Mouse (Mus musculus) CH12.LX (cell line): ENCODE data around the gene Dlx3.

ENCODE experiments used
- CHD1 ChIP-seq: IDR thresholded peaks from 2 replicates; pipeline ENCODE4 v1.6.1; 2012; ENCODE audit warnings: low read depth, low read length, improper control_type of control experiment, inconsistent platforms
- CTCF ChIP-seq, 2 experiments: IDR thresholded peaks in 1 of 2; conservative IDR thresholded peaks in 1 of 2; 2 replicates each; pipeline ENCODE4 v1.5.1; 2011 to 2012; ENCODE audit warnings: low read depth in 2 of 2, low read length in 2 of 2, improper control_type of control experiment in 1 of 2, inconsistent platforms in 1 of 2, mild to moderate bottlenecking in 1 of 2, moderate library complexity in 1 of 2
- E2F4 ChIP-seq: IDR thresholded peaks from 2 replicates; pipeline ENCODE4 v1.6.1; 2011; ENCODE audit warnings: low read depth, low read length, improper control_type of control experiment; ENCODE audit not compliant: insufficient replicate concordance
- EP300 ChIP-seq: IDR thresholded peaks from 2 replicates; pipeline ENCODE4 v1.6.1; 2011; ENCODE audit warnings: low read length, improper control_type of control experiment
- GABPA ChIP-seq: IDR thresholded peaks from 2 replicates; pipeline ENCODE4 v1.6.1; 2012; ENCODE audit warnings: low read depth, low read length, improper control_type of control experiment, inconsistent platforms; ENCODE audit not compliant: insufficient replicate concordance
- JUND ChIP-seq: conservative IDR thresholded peaks from 2 replicates; pipeline ENCODE4 v1.6.1; 2011; ENCODE audit warnings: low read depth, low read length, improper control_type of control experiment
- MAFK ChIP-seq: IDR thresholded peaks from 2 replicates; pipeline ENCODE4 v1.6.1; 2011; ENCODE audit warnings: low read length, improper control_type of control experiment; ENCODE audit not compliant: insufficient replicate concordance
- NRF1 ChIP-seq: IDR thresholded peaks from 2 replicates; pipeline ENCODE4 v1.6.1; 2014; ENCODE audit warnings: low read depth, mild to moderate bottlenecking, inconsistent platforms, low read length, improper control_type of control experiment, moderate library complexity
- POLR2A ChIP-seq: IDR thresholded peaks from 2 replicates; pipeline ENCODE4 v1.6.1; 2011; ENCODE audit warnings: low read depth, mild to moderate bottlenecking, improper control_type of control experiment, low read length
- RCOR1 ChIP-seq: conservative IDR thresholded peaks from 2 replicates; pipeline ENCODE4 v1.6.1; 2012; ENCODE audit warnings: low read depth, mild to moderate bottlenecking, inconsistent platforms, low read length, improper control_type of control experiment
- USF2 ChIP-seq: conservative IDR thresholded peaks from 2 replicates; pipeline ENCODE4 v1.6.1; 2011; ENCODE audit warnings: low read depth, low read length, improper control_type of control experiment
- ZC3H11A ChIP-seq: IDR thresholded peaks from 2 replicates; pipeline ENCODE4 v1.6.1; 2012; ENCODE audit warnings: low read depth, mild to moderate bottlenecking, inconsistent platforms, low read length, improper control_type of control experiment
- ZNF384 ChIP-seq: IDR thresholded peaks from 2 replicates; pipeline ENCODE4 v1.6.1; 2012; ENCODE audit warnings: low read depth, low read length, improper control_type of control experiment, inconsistent platforms

DNA sequence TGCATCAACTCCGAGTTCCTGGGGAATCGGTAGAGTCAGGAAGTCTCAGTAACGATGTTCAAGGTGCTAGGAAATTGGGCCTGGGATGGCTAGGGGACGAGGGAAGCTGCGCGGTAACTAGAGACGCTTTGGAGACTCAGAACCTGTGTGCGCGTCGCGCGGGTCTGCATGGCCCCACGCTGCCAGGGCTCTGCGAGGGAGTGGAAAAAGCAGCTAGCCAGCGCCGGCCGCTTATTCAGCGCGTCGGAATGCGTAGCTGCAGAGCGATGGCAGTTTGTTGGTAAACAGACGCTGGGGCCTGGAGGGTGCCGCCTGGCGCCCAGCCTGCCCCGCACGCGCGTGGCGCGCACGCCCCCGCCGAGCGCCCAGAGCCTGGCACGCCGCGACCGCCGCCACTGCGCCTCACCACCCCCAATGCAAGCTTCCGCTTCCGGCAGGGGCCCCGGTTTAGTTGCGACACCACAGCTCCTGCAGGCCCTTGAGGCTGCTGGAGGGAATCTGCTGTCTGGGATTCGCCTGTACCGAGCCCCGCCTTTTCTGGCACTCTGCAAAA lies 26.0 kb downstream of the Dlx3 start, which contains the start of gene Dlx4:
- TF ChIP-seq RCOR1 (no peak), ZNF384 (no peak), E2F4 (no peak), GABPA (no peak), CTCF (conservative IDR thresholded peaks at IDR 0.05 in 1 of 2, IDR thresholded peaks at IDR 0.05 in 1 of 2; ENCODE audit: low read depth in 2 of 2, low read length in 2 of 2) (no peak), EP300 (no peak), CHD1 (no peak), POLR2A (peak; percentile 56; the same call in 1 of the 2 replicates), ZC3H11A (no peak), JUND (no peak), MAFK (no peak), NRF1 (no peak), USF2 (no peak)
